Mouse (Mus musculus) liver, embryonic 14.5 days (tissue): ENCODE data around the gene Rara.

Source experiments
- CTCF ChIP-seq: IDR thresholded peaks from 2 replicates; pipeline ENCODE4 v1.5.1; 2016; ENCODE audit warnings: antibody characterized with exemption, low read depth, control low read depth
- EP300 ChIP-seq: IDR thresholded peaks from 2 replicates; pipeline ENCODE4 v1.6.1; 2016; ENCODE audit warnings: antibody characterized with exemption, low read depth

DNA sequence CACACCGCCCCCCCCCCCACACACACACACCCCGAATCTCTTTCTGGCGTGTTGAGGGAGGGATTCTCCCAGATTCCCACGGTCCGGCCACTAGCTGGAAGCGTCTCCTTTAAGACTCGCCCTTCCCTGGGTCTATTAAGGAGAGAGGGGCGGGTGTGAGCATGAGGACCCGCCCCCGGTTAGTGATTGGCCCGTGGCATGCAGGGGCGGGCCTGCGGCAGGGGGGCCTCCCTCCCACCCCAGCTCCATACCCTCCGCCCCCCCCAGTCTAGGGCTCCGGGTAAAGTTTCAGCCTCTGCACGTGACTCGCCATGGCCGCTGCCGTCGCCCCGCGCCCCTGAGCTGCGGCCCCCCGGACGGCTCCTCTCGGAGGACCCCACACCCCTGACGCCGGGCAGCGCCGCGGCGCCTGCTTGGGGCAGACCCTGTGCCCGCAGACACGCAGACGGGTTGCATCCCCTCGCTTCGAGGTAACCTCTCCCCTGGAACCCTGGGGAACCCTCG is 9.8 kb downstream of the Rara start:
- TF ChIP-seq CTCF (no peak), EP300 (no peak)
